Mouse (Mus musculus): ENCODE results near the gene Krtap13. TPM values are rescaled to one million over a fixed set of nuclear protein-coding genes. Genes with fewer than 3 reads are reported as not detected.
"Not testable (repeated sequence)": the region's sequence is repeated elsewhere in the genome, so short reads cannot be mapped to it uniquely, and the experiment has no call there.

Krtap13 gene
- polyA plus RNA-seq (2015; fragmentation: Nextera tagmentation; extraction: Ambion mirVana), result not detected in 2 replicates

DNA sequence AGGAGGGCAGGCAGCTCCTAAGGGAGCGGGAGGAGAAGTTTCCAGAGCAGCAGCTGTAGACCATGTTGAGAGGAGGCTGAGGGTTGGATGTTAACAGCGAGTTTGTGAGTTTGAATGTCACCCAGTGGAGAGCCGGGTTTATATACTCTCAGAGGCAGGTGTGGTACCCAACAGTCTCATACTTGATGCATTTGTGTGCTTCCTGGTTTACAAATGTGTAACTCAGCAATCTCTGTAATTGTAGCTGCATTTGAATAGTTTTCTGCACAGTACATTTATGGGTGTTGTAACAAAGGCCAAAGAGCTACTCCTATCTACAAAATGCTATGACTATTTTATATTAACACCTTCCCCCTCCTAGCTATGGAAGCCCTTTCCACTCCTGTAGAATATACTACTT, at the start of gene Krtap13:
Gene Krtap13, minus strand, starts transcription at position 101 of the 400 bp plus-strand sequence.
- not testable (repeated sequence) for H3K36me3 ChIP-seq (ENCODE audit: poor library complexity, severe bottlenecking); H3K4me1 ChIP-seq; H3K9me3 ChIP-seq (replicated peaks); H3K4me2 ChIP-seq; ATAC-seq; H3K4me3 ChIP-seq; H3K9ac ChIP-seq; H3K27ac ChIP-seq; H3K27me3 ChIP-seq
- 93% methylated on average over 3 of the region's 3 CpGs for WGBS

DNA sequence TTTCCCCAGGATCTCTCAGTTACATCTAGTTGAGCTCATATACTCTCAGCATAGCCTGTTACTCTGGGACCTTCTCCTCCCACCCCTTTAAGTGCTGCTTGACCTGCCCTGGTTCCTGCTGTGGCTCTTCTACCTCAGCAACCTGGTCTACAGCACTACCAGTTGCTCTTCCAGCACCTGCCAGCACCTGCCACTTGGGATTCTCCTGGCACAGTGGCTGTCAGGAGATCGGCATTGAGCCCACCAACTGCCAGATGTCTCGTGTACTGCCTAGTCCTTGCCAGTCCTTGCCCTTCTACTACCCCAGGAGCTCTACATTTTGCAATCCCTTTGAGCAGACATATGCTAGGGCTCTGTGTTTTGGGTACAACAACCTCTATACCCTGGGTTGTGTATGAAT, 35.4 kb upstream of the Krtap13 start:
- no peak overlapping the region for H3K27ac ChIP-seq
- H3K9me3 ChIP-seq (replicated peaks), result no peaks in the 10 kb centered on the region
- no peak overlapping the region for H3K4me2 ChIP-seq
- no peak overlapping the region for H3K4me3 ChIP-seq
- H3K4me1 ChIP-seq, result no peaks in the 10 kb centered on the region
- no peak overlapping the region for H3K9ac ChIP-seq
- H3K36me3 ChIP-seq (ENCODE audit: poor library complexity, severe bottlenecking), result no peaks in the 10 kb centered on the region
- 88% methylated on average over 2 of the region's 2 CpGs for WGBS
- no peak for ATAC-seq
- H3K27me3 ChIP-seq, result no peaks in the 10 kb centered on the region

DNA sequence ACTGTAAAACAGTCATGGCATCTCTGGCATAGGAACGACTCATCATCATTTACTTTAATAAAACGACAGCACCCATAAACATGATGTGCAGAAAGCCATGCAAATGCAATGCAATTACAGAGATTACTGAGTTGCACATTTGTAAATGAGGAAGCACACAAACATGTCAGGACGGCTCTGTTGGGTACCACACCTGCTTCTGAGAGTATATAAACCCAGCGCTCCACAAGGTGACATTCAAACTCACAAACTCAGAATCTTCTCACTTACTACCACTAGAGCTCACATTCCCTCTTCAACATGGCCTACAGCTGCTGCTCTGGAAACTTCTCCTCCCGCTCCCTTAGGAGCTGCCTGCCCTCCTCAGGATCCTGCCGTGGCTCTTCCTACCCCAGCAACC, 26.2 kb upstream of the Krtap13 start, which contains the start of gene Gm5965:
Gene Gm5965, plus strand, starts transcription at position 301 of the 400 bp plus-strand sequence.
- Histone ChIP-seq H3K4me1 (no peaks in the 10 kb centered on the region), H3K9me3 (replicated peaks) (no peaks in the 10 kb centered on the region), H3K4me3 (no peak within 1 kb of the TSS), H3K4me2 (no peak within 1 kb of the TSS), H3K27me3 (no peaks in the 10 kb centered on the region), H3K36me3 (ENCODE audit: poor library complexity, severe bottlenecking) (no peaks in the 10 kb centered on the region), H3K27ac (no peak within 1 kb of the TSS), H3K9ac (no peak within 1 kb of the TSS)
- no peak for ATAC-seq
- WGBS, result 93% methylated on average over 6 of the region's 6 CpGs

DNA sequence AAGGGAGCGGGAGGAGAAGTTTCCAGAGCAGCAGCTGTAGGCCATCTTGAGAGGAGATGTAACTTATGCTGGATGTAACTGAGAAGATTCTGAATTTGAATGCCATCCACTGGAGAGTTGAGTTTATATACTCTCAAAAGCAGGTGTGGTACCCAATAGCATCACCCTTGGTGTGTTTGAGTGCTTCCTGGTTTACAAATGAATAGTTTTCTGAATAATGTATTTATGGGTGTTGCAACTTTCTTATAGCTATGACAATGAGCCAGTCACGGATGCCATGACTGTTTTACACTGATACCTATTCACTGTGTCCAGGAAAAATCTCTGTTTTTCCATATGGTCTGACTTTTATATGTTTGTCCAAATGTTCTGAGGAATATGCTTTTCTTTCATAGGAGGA, 22.7 kb upstream of the Krtap13 start, which contains the start of gene 2310057N15Rik:
Gene 2310057N15Rik, minus strand, starts transcription at position 101 of the 400 bp plus-strand sequence.
- Histone ChIP-seq H3K27me3 (no peaks in the 10 kb centered on the region), H3K4me1 (no peaks in the 10 kb centered on the region), H3K27ac (no peak within 1 kb of the TSS), H3K36me3 (ENCODE audit: poor library complexity, severe bottlenecking) (no peaks in the 10 kb centered on the region), H3K9me3 (replicated peaks) (no peaks in the 10 kb centered on the region), H3K4me3 (no peak within 1 kb of the TSS), H3K9ac (no peak within 1 kb of the TSS), H3K4me2 (no peak within 1 kb of the TSS)
- no peak for ATAC-seq
- 85% methylated on average over 2 of the region's 2 CpGs for WGBS

DNA sequence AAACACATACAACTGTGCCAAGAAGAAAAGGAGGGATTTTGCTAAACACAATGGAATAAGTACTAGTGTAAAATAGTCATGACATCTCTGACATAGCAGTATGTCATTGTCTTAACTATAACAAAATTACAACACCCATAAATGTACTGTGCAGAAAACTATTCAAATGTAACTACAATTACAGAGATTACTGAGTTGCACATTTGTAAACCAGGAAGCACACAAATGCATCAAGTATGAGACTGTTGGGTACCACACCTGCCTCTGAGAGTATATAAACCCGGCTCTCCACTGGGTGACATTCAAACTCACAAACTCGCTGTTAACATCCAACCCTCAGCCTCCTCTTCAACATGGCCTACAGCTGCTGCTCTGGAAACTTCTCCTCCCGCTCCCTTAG, 7.1 kb upstream of the Krtap13 start, which contains the start of gene 2310034C09Rik:
Gene 2310034C09Rik, plus strand, starts transcription at position 301 of the 400 bp plus-strand sequence.
- ATAC-seq; H3K27me3 ChIP-seq; H3K4me1 ChIP-seq; H3K27ac ChIP-seq; H3K4me3 ChIP-seq; H3K4me2 ChIP-seq; H3K9me3 ChIP-seq (replicated peaks); H3K9ac ChIP-seq; H3K36me3 ChIP-seq (ENCODE audit: poor library complexity, severe bottlenecking): not testable (repeated sequence)
- WGBS, result 95% methylated on average over 3 of the region's 3 CpGs

DNA sequence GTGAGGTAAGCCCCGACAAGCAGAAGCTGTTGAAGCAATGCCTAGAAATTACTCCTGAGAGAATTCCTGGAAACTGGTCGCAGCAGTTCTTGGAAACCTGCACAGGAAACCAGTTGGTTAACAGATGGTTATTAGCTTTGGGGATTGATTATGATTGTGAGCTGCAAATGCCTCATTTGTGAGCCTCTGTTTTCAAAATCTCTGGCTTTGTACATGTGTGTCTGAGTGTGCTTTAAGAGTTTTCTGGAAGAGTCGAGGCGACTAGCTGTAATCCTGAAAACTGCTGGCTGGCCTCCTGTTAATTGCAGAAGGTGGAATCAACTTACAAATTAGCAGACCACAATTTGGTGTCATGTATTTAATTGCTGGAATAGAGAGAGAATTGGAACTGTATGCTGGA, 3.5 kb downstream of the Krtap13 start:
- no peaks in the 10 kb centered on the region for H3K9me3 ChIP-seq (replicated peaks)
- no peak overlapping the region for H3K4me2 ChIP-seq
- peak; percentile 33; the same call in 1 of the 2 replicates for ATAC-seq
- no peak overlapping the region for H3K9ac ChIP-seq
- no peak overlapping the region for H3K4me3 ChIP-seq
- H3K4me1 ChIP-seq, result no peaks in the 10 kb centered on the region
- 69% methylated on average over 4 of the region's 4 CpGs for WGBS
- H3K36me3 ChIP-seq (ENCODE audit: poor library complexity, severe bottlenecking), result no peaks in the 10 kb centered on the region
- H3K27me3 ChIP-seq, result no peaks in the 10 kb centered on the region
- no peak overlapping the region for H3K27ac ChIP-seq

DNA sequence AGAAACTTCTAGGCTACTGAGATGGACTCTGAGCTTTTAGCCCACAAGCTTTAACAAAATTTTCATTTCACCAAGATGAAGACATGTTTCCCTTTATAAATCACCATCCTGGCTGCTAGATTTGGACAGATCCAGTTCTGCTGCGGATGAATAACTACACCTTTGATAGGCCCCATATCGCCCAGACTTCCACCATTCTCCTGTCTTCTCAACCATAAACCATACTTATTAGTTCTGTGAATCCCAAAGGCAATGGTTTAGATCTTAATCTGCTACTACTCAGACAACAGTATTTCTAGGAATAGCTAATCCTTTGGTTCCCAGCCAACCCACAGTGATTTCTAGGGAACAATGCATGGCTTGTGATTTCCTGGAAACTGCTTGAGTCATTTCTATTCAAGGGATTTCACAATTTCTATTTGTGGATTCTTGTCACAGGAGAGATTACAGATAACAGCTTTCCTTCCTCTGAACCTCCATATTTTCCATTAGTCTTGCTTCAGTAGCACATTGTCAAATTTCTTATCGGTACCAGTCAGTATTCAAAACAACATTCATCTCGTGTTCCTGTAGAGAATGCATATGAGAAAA, 6.6 kb downstream of the Krtap13 start:
- no peaks in the 10 kb centered on the region for H3K36me3 ChIP-seq (ENCODE audit: poor library complexity, severe bottlenecking)
- H3K4me2 ChIP-seq, result no peak overlapping the region
- no peaks in the 10 kb centered on the region for H3K9me3 ChIP-seq (replicated peaks)
- H3K27me3 ChIP-seq, result no peaks in the 10 kb centered on the region
- H3K4me3 ChIP-seq, result no peak overlapping the region
- no peak overlapping the region for H3K9ac ChIP-seq
- no peak overlapping the region for H3K27ac ChIP-seq
- ATAC-seq, result no peak
- WGBS, result 79% methylated on average over 4 of the region's 4 CpGs
- H3K4me1 ChIP-seq, result no peaks in the 10 kb centered on the region

DNA sequence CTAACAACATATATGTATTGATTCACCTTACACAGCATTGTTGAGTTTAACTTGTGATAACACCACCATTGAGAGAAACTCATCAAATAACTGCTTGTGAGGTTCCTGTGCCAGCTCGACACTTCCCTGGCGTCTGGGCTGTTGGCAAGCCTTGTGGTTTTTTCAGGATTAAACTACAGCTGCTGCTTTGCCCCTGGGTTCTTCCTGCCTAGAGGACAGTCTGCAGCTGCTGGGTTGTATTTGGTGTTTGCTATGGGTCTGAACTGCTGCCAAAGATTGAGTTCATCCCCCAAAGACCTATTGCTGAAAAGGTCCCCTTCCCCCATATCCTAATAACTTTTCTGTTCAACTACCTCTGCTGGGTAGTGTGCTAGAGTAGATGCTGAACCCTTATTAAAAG, 16.0 kb downstream of the Krtap13 start:
- ATAC-seq, result no peak
- H3K4me1 ChIP-seq, result no peaks in the 10 kb centered on the region
- no peak overlapping the region for H3K4me2 ChIP-seq
- no peak overlapping the region for H3K4me3 ChIP-seq
- WGBS, result 64% methylated on average over 2 of the region's 2 CpGs
- no peaks in the 10 kb centered on the region for H3K27me3 ChIP-seq
- H3K36me3 ChIP-seq (ENCODE audit: poor library complexity, severe bottlenecking), result no peaks in the 10 kb centered on the region
- H3K27ac ChIP-seq, result no peak overlapping the region
- H3K9ac ChIP-seq, result no peak overlapping the region
- no peaks in the 10 kb centered on the region for H3K9me3 ChIP-seq (replicated peaks)

DNA sequence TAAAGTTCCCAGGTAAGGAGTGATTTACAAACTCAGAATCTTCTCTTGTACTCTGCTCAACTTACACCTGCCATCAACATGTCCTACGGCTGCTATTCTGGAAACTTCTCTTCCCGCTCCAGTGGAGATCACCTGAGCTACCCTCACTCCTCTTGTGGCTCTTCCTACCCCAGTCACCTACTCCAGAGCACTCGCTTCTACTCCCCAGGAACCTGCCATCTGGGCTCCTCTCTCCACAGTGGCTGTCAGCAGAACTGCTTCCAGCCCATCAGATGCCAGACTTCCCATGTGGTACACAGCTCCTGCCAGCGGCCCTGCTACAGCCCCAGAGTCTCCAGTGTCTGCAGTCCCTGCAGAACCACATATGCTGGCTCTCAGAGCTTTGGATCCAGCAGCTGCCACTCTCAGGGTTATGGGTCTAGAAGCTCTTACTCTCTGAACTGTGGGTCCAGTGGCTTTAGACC, 22.6 kb downstream of the Krtap13 start, which contains the start of gene Krtap13-1:
Gene Krtap13-1, plus strand, starts transcription at position 51 of the 464 bp plus-strand sequence.
- Histone ChIP-seq H3K4me2 (no peak within 1 kb of the TSS), H3K9ac (no peak within 1 kb of the TSS), H3K27me3 (no peaks in the 10 kb centered on the region), H3K27ac (no peak within 1 kb of the TSS), H3K4me1 (no peaks in the 10 kb centered on the region), H3K9me3 (replicated peaks) (no peaks in the 10 kb centered on the region), H3K4me3 (no peak within 1 kb of the TSS), H3K36me3 (ENCODE audit: poor library complexity, severe bottlenecking) (no peaks in the 10 kb centered on the region)
- 82% methylated on average over 4 of the region's 4 CpGs for WGBS
- peak; percentile 45; the same call in 1 of the 2 replicates for ATAC-seq

DNA sequence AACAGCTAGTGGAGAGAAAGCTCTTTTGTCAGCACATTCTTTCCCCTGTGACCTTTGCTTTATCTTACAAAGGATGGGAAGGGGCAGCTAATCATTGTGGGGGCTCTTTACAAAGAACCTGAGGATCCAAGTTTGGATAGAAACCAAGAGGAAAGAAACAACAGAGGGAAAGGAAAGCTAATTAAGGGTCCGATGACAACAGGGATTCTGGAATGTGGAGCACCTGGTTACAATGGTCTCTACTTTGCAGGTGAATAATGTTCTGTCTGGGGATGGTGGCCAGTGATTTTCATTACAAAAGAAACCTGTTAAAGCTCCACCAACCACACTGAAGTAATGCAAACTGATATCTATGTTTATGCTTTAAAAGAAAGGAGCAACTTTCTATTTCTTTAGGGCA, 31.4 kb downstream of the Krtap13 start:
- no peak overlapping the region for H3K9ac ChIP-seq
- no peak overlapping the region for H3K27ac ChIP-seq
- H3K27me3 ChIP-seq, result no peaks in the 10 kb centered on the region
- no peaks in the 10 kb centered on the region; the same call in 1 of the 2 replicates for H3K9me3 ChIP-seq (replicated peaks)
- 17% methylated on average over 1 of the region's 1 CpGs for WGBS
- no peak for ATAC-seq
- no peak overlapping the region for H3K4me2 ChIP-seq
- H3K36me3 ChIP-seq (ENCODE audit: poor library complexity, severe bottlenecking), result no peaks in the 10 kb centered on the region
- no peaks in the 10 kb centered on the region for H3K4me1 ChIP-seq
- H3K4me3 ChIP-seq, result no peak overlapping the region

DNA sequence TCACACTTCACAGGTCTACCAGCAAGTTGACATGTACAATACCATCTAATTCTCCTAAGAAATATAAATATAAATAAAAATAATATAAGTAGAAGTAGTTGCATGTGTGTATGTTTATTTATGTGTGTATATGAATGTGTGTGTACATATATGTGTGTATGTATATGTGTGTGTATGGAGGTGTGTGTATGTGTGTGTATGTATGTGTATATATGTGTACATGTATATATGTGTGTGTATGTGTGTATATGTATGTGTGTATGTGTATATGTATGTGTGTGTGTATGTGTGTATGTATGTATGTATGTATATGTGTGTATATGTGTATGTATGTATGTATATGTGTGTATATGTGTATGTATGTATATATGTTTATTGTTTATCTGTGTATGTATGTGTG, 34.9 kb downstream of the Krtap13 start:
- H3K36me3 ChIP-seq (ENCODE audit: poor library complexity, severe bottlenecking), result no peaks in the 10 kb centered on the region
- H3K4me3 ChIP-seq, result no peak overlapping the region
- no peaks in the 10 kb centered on the region for H3K27me3 ChIP-seq
- H3K9ac ChIP-seq, result no peak overlapping the region
- H3K27ac ChIP-seq, result no peak overlapping the region
- ATAC-seq, result no peak
- no peaks in the 10 kb centered on the region; the same call in 1 of the 2 replicates for H3K9me3 ChIP-seq (replicated peaks)
- H3K4me1 ChIP-seq, result no peaks in the 10 kb centered on the region
- H3K4me2 ChIP-seq, result no peak overlapping the region

DNA sequence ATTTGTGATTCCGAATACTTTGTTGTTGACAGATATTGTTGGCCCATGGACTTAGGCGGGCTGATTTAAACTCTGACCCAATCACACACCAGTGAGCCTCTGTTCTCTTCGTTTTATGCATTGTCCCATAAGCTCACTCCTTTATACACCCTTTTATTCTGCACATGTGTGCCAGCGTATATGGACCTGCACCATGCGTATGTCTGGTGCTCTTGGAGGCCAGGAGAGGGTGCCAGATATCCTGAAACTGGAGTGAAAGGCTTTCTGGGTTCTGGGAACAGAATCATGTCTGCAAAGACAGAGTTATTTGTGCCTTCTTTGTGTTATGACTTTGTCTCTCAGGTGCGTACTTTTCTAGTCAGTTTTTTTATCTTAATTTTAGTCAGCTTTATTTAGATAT, 40.2 kb downstream of the Krtap13 start:
- Histone ChIP-seq H3K4me2 (no peak overlapping the region), H3K27ac (no peak overlapping the region), H3K9me3 (replicated peaks) (no peaks in the 10 kb centered on the region), H3K4me1 (no peaks in the 10 kb centered on the region), H3K27me3 (no peaks in the 10 kb centered on the region), H3K36me3 (ENCODE audit: poor library complexity, severe bottlenecking) (no peaks in the 10 kb centered on the region), H3K4me3 (no peak overlapping the region), H3K9ac (no peak overlapping the region)
- no peak for ATAC-seq
- 80% methylated on average over 6 of the region's 6 CpGs for WGBS

DNA sequence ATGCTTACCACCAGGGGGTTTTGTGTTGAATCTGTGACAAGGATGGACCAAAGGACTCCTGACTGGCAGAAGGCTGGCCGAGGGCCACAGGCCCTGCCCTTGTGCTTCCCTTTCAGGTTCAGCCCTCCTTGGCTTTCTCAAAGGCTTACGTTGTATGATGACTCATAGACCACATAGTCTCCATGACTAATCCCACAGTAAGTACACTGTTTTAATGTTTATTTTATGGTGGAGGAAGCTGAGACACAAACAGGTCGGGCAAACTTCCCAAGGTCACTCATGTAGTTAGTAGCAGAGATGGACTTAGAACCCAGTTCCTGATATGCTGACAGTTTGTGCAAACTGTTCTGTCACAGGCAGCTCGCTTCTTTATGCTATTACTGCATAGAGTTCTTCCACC, 40.7 kb downstream of the Krtap13 start:
- H3K4me3 ChIP-seq, result no peak overlapping the region
- no peak overlapping the region for H3K27ac ChIP-seq
- H3K36me3 ChIP-seq (ENCODE audit: poor library complexity, severe bottlenecking), result no peaks in the 10 kb centered on the region
- WGBS, result 84% methylated on average over 4 of the region's 4 CpGs
- no peaks in the 10 kb centered on the region for H3K9me3 ChIP-seq (replicated peaks)
- H3K4me1 ChIP-seq, result no peaks in the 10 kb centered on the region
- no peak overlapping the region for H3K4me2 ChIP-seq
- no peak overlapping the region for H3K9ac ChIP-seq
- H3K27me3 ChIP-seq, result no peaks in the 10 kb centered on the region
- ATAC-seq, result no peak
